Mouse (Mus musculus): ENCODE measurements around the gene Pjvk.

DNA sequence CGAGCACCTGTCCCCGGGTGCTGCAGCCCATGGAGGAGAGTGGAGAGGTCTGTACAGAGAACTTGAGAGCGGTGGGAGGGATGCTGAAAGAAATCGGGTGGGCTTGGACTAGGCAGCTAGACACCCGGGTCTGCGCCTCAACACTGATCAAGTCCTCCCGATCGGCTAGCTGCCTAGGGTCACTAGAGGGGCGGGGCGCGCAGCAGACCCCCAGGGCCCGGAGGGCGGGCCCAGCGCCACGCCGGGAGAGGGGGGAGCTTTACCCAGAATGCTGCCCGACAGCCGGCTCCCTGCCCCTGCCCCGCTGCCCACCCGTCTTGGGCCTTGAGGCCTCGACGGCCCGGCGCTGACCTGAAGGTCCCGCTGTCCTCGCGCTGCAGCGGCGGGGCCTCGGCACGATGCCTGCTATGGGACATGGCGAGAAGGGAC, 821 bp upstream of the Pjvk start:
- TF ChIP-seq POLR2A (IDR thresholded peaks at IDR 0.05; ENCODE audit: insufficient read depth, low read length) (no peak), CTCF (IDR thresholded peaks at IDR 0.05; ENCODE audit: low read depth, low read length) (no peak)

Data from ES-Bruce4 (cell line).